24 mouse cellular contexts compared by ENCODE assay signal in genomic region chr8:116177946-116178345, GRCm38 (mm10).
DNase-seq lines count a peak whose midpoint lies in the region; TF ChIP-seq lines count a peak whose summit lies in the region.
"Had no signal": no experiment of that assay in that cellular context is flagged by ENCODE, and none has a peak within 500 bp of the region (broad histone marks: within the 10 kb centered on the region; RNA-seq: fewer than 3 reads in every experiment).

No protein-coding gene starts in this region.

- peak overlapping the region; percentile 28; the same call in 1 of the 2 replicates for H3K27ac ChIP-seq in gastrocnemius, adult 2 months
- no peak overlapping the region for H3K27ac ChIP-seq in heart, embryonic 10.5 days
- H3K27ac ChIP-seq: forebrain, embryonic 13.5 days; heart, embryonic 13.5 days; hindbrain, embryonic 12.5 days; hindbrain, postnatal 0 days; intestine, embryonic 15.5 days; kidney, postnatal 0 days; limb, embryonic 13.5 days; midbrain, embryonic 12.5 days; neural tube, embryonic 13.5 days had no signal

- intact Hi-C loops in gastrocnemius, adult 2 months (cut with DNase I): no loop called here
- intact Hi-C loops in gastrocnemius, postnatal 36 days (cut with DNase I): no loop called here

- no peaks in the 10 kb centered on the region for H3K9me3 ChIP-seq in heart, embryonic 10.5 days
- H3K9me3 ChIP-seq: forebrain, embryonic 13.5 days; heart, embryonic 13.5 days; hindbrain, embryonic 12.5 days; intestine, embryonic 15.5 days; limb, embryonic 13.5 days; midbrain, embryonic 12.5 days; neural tube, embryonic 13.5 days had no signal

- TF ChIP-seq CTCF in gastrocnemius, adult 2 months (IDR thresholded peaks at IDR 0.05): no peak

- peak; percentile 39 for DNase-seq in gastrocnemius, adult 2 months
- DNase-seq in gastrocnemius, postnatal 36 days: no peak
- DNase-seq in heart, adult 8-10 months (ENCODE audit: low spot score): peak; percentile 33
- DNase-seq in heart, embryonic 10.5 days (ENCODE audit: low spot score): no peak
- peak; percentile 24 for DNase-seq in lung, postnatal 36 days
- no peak for DNase-seq in lung, postnatal 14 days
- peak; percentile 58 for DNase-seq in skeletal muscle tissue, adult 2 months (ENCODE audit: low read depth, low spot score)
- no peak for DNase-seq in right cerebral cortex, postnatal 36 days (ENCODE audit: low spot score in 2 of 2)
- DNase-seq: adrenal gland, postnatal 25 days; cerebellum, adult 11-12 months; cerebellum, adult 9-11 months; kidney, adult 2 months; kidney, postnatal 4 days; spleen, adult 18-20 months; thymus, postnatal 14 days had no signal

- H3K4me1 ChIP-seq in heart, embryonic 10.5 days: no peaks in the 10 kb centered on the region
- H3K4me1 ChIP-seq: forebrain, embryonic 13.5 days; heart, embryonic 13.5 days; hindbrain, embryonic 12.5 days; intestine, embryonic 15.5 days; midbrain, embryonic 12.5 days; neural tube, embryonic 13.5 days had no signal

- no peaks in the 10 kb centered on the region for H3K27me3 ChIP-seq in heart, embryonic 10.5 days (ENCODE audit: insufficient read depth, poor library complexity, severe bottlenecking)
- H3K27me3 ChIP-seq: forebrain, embryonic 13.5 days; heart, embryonic 13.5 days; hindbrain, embryonic 12.5 days; intestine, embryonic 15.5 days; limb, embryonic 13.5 days; midbrain, embryonic 12.5 days; neural tube, embryonic 13.5 days had no signal

- no peaks in the 10 kb centered on the region for H3K36me3 ChIP-seq in heart, embryonic 10.5 days
- H3K36me3 ChIP-seq: heart, embryonic 13.5 days; hindbrain, embryonic 12.5 days; intestine, embryonic 15.5 days; limb, embryonic 13.5 days; midbrain, embryonic 12.5 days; neural tube, embryonic 13.5 days had no signal

- H3K4me3 ChIP-seq in gastrocnemius, adult 2 months: no peak overlapping the region
- no peak overlapping the region for H3K4me3 ChIP-seq in heart, embryonic 10.5 days
- H3K4me3 ChIP-seq: forebrain, embryonic 13.5 days; heart, embryonic 13.5 days; hindbrain, embryonic 12.5 days; intestine, embryonic 15.5 days; limb, embryonic 13.5 days; midbrain, embryonic 12.5 days; neural tube, embryonic 13.5 days had no signal

- 68% methylated on average over 2 of the region's 2 CpGs for WGBS in heart, embryonic 10.5 days

Comparison
In these comparisons a context has a peak if more than half of its experiments do, and no peak if none do; other contexts are left out.
1. DNase-seq: peak in gastrocnemius, adult 2 months (single experiment), heart, adult 8-10 months (single experiment), lung, postnatal 36 days (single experiment) and skeletal muscle tissue, adult 2 months (single experiment); none in gastrocnemius, postnatal 36 days (0 of 2), heart, embryonic 10.5 days (single experiment), lung, postnatal 14 days (single experiment) and right cerebral cortex, postnatal 36 days (0 of 2).